Mouse (Mus musculus): ENCODE data around the gene Kat5. TPM values are rescaled to one million over a fixed set of nuclear protein-coding genes. Genes with fewer than 3 reads are reported as not detected.

Gene Kat5
- 82.0 and 83.1 TPM in 2 replicates for polyA plus RNA-seq (2015; fragmentation: Nextera tagmentation; extraction: Ambion mirVana)

DNA sequence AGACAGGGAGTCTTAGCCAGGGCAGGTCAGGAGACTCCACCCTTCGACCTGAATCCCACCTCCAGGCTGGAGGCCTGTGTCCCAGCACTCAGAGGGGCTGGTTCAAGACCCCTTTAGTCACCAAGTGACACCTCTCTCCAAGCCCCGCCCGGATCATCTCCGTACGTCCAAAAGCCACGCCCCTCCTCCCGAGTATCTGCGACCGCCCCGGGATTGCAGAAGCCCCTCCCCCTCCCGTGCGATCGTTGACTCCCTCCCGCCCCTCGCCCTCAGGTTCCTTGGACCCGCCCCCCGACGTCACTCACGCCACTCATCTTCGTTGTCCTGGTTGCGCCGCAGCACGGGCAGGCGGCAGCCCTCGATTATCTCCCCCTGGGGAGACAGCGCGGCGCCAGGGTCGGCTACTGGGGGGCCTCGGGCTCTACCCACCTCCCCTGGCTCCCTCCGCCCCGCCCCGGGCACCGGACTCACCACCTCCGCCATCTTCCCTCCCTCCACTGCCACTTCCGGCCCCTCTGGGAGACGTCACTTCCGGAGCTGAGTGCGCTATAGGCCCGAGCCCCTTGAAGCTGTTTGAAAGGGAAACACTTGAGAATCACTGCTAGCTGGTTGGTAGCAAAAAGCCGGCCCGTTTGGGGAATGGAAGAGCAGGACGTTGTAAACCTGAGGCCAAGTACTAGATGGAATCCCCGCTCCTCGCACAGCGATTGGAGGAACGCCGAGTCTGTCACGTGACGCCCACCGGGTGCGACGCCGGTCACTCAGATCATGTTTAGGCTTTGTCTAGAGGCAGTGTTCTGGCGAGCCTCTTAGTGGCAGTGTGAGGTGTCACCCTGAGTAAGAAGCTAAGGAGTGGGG lies at the start of gene Kat5:
Gene Kat5 (minus strand): TSS at position 691 of the 858 bp plus-strand sequence.
- Histone ChIP-seq H3K4me1 (ENCODE audit: control insufficient read depth, insufficient read depth, low read length) (peaks cover 22% of the 10 kb centered on the region), H3K36me3 (ENCODE audit: control insufficient read depth, insufficient read depth, low read length) (peaks cover 27% of the 10 kb centered on the region), H3K9ac (ENCODE audit: low read depth, low read length) (peak within 1 kb of the TSS; percentile 87), H3K27ac (ENCODE audit: low read length) (peak within 1 kb of the TSS; percentile 99), H3K27me3 (ENCODE audit: control insufficient read depth, insufficient read depth, low read depth, low read length) (no peaks in the 10 kb centered on the region), H3K9me3 (replicated peaks; ENCODE audit: control insufficient read depth, low read length, poor library complexity, severe bottlenecking) (no peaks in the 10 kb centered on the region), H3K4me3 (ENCODE audit: low read depth, low read length) (peak within 1 kb of the TSS; percentile 69), H3K4me2 (ENCODE audit: low read length) (peak within 1 kb of the TSS; percentile 61)
- WGBS, result under 1% methylated on average over 54 of the region's 55 CpGs
- peak; percentile 94 for ATAC-seq

DNA sequence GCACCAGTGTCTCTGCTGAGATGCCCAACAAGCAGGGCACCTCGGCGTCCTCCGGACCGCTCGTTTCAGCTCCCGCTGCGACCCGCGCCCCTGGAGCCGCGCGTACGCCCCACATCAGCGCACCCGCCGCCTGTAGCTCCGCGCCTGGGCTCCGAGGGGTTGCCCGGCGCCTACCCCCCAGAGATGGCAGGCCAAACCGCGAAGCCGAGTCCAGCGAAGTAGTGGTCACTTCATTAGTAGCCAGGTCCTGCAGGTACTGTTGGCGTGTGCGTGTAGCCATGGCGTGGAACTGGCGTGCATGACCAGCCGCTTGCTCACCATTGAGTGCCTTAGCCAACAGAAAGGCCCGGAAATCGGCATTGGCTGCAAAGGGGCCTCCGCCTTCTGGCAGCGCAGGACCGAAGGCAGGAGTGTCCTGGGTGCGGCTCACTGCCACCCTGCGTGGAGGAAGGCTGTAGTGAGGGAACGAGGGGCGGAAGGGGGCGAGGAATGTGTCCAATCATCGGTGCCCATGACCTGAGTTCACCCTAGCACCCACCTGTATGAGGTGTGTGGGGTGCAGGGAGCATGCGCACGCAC lies 44.8 kb upstream of the Kat5 start:
- peak; percentile 46 for ATAC-seq
- no peak overlapping the region for H3K27ac ChIP-seq (ENCODE audit: low read length)
- peak overlapping the region; percentile 83 for H3K4me2 ChIP-seq (ENCODE audit: low read length)
- H3K4me1 ChIP-seq (ENCODE audit: control insufficient read depth, insufficient read depth, low read length), result peaks cover 10% of the 10 kb centered on the region
- 13% methylated on average over 43 of the region's 43 CpGs for WGBS
- H3K9me3 ChIP-seq (replicated peaks; ENCODE audit: control insufficient read depth, low read length, poor library complexity, severe bottlenecking), result no peaks in the 10 kb centered on the region
- H3K4me3 ChIP-seq (ENCODE audit: low read depth, low read length), result peak overlapping the region; percentile 45
- H3K27me3 ChIP-seq (ENCODE audit: control insufficient read depth, insufficient read depth, low read depth, low read length), result peaks cover 28% of the 10 kb centered on the region
- H3K36me3 ChIP-seq (ENCODE audit: control insufficient read depth, insufficient read depth, low read length), result no peaks in the 10 kb centered on the region; the same call in 1 of the 2 replicates
- peak overlapping the region; percentile 59 for H3K9ac ChIP-seq (ENCODE audit: low read depth, low read length)

DNA sequence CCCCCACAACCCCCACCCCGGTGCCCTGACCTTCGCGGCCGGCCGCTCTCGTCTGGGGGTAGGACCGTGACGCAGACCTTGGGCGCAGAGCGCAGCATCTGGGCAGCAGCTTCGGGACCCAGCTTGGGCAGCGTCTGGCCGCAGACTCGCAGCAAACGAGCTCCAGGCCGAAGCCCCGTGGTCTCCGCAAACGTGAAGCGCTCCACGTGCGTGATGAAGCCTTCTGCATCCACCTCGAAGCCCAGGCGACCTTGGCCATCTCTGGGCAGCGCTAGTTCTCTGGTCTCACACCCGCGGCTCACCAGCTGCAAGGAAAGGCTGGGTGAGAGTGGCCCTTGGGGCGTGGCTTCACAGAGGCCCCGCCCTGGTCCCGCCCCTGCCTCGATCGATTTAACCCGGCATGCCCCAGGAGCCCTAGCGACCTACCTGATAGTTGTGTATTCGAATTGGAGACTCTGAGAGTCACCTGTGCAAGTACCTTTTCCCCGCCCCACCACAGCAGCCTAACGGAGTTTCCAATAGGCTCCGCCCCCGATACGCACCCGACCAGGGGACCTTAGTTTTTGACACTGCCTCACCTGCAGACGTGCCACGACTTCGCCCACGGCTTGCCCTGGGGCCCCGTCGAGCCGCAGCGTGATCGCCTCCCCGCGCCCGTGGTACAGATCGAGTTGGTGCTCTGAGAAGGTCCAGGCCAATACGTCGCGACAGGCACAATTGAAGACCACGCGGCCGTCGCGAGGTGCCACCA lies 44.1 kb upstream of the Kat5 start:
- Histone ChIP-seq H3K9me3 (replicated peaks; ENCODE audit: control insufficient read depth, low read length, poor library complexity, severe bottlenecking) (no peaks in the 10 kb centered on the region), H3K27ac (ENCODE audit: low read length) (no peak overlapping the region), H3K27me3 (ENCODE audit: control insufficient read depth, insufficient read depth, low read depth, low read length) (peaks cover 28% of the 10 kb centered on the region), H3K4me1 (ENCODE audit: control insufficient read depth, insufficient read depth, low read length) (peaks cover 12% of the 10 kb centered on the region), H3K4me3 (ENCODE audit: low read depth, low read length) (peak overlapping the region; percentile 45), H3K36me3 (ENCODE audit: control insufficient read depth, insufficient read depth, low read length) (no peaks in the 10 kb centered on the region; the same call in 1 of the 2 replicates), H3K4me2 (ENCODE audit: low read length) (peak overlapping the region; percentile 83), H3K9ac (ENCODE audit: low read depth, low read length) (peak overlapping the region; percentile 59)
- peak; percentile 59 for ATAC-seq
- 7% methylated on average over 62 of the region's 62 CpGs for WGBS

DNA sequence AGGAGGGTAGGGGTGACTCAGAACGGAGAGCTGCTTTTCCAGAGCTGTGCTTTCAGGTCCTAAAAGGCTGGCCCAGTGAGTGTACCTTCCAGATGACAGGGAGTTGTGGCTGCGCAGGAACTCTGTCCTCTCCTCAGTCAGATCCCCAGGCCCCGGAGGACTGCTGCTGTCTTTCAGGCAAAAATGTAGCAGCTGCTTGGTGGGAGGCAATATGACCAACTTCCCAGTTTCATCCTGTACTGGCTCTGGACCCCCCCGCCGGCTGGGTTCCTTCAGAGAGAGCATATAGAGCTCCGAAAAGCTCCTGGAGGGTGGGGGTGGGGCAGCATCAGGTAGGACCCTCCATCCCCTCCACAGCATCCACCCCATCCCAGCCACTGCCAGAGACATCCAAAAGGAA lies 42.5 kb upstream of the Kat5 start:
- peaks cover 21% of the 10 kb centered on the region for H3K4me1 ChIP-seq (ENCODE audit: control insufficient read depth, insufficient read depth, low read length)
- H3K9me3 ChIP-seq (replicated peaks; ENCODE audit: control insufficient read depth, low read length, poor library complexity, severe bottlenecking), result no peaks in the 10 kb centered on the region
- H3K36me3 ChIP-seq (ENCODE audit: control insufficient read depth, insufficient read depth, low read length), result peaks cover 2% of the 10 kb centered on the region; the same call in 1 of the 2 replicates
- no peak for ATAC-seq
- H3K4me3 ChIP-seq (ENCODE audit: low read depth, low read length), result no peak overlapping the region
- H3K4me2 ChIP-seq (ENCODE audit: low read length), result no peak overlapping the region
- no peak overlapping the region for H3K27ac ChIP-seq (ENCODE audit: low read length)
- peaks cover 28% of the 10 kb centered on the region for H3K27me3 ChIP-seq (ENCODE audit: control insufficient read depth, insufficient read depth, low read depth, low read length)
- 80% methylated on average over 6 of the region's 6 CpGs for WGBS
- H3K9ac ChIP-seq (ENCODE audit: low read depth, low read length), result no peak overlapping the region

DNA sequence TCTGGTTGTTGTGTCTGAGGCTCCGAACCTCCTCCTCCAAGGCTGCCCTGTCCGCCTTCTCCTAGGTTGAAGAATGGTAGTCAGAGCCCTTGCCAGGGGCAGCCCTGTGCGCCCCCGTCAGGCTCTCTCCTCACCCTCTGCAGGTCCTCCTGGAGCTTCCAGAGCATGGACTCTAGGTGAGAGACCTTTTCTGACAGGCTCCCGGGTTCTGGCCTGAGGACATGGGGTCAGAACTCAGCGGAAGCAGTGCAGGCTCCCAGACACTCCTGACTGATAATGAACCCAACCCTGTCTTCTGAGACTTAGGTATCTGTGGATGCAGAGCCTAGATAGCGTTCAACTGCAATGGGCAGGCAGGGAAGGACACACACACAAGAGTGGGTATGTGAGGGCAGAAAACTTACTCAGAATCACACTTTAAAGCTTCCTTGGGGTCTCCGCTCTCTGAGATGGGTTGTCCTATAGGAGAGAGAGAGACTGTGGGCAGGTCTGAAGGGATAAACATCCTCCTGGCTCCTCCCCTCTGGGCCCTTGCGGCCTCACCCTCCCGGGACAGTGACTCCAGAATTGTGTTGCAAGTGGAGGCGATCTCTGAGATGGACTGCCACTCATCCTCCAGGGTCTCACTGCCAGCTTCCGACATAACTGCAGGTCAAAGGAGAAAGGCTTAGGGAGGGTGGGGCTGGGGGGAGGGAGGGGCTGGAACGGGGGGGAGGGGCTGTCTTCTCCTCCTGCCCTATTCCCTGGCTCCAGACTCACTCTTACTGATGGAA lies 41.7 kb upstream of the Kat5 start:
- Histone ChIP-seq H3K4me2 (ENCODE audit: low read length) (no peak overlapping the region), H3K4me3 (ENCODE audit: low read depth, low read length) (no peak overlapping the region), H3K4me1 (ENCODE audit: control insufficient read depth, insufficient read depth, low read length) (peaks cover 21% of the 10 kb centered on the region), H3K9ac (ENCODE audit: low read depth, low read length) (no peak overlapping the region), H3K27ac (ENCODE audit: low read length) (no peak overlapping the region), H3K36me3 (ENCODE audit: control insufficient read depth, insufficient read depth, low read length) (peaks cover 11% of the 10 kb centered on the region; the same call in 1 of the 2 replicates), H3K9me3 (replicated peaks; ENCODE audit: control insufficient read depth, low read length, poor library complexity, severe bottlenecking) (no peaks in the 10 kb centered on the region), H3K27me3 (ENCODE audit: control insufficient read depth, insufficient read depth, low read depth, low read length) (peaks cover 28% of the 10 kb centered on the region)
- 50% methylated on average over 13 of the region's 13 CpGs for WGBS
- ATAC-seq, result no peak

DNA sequence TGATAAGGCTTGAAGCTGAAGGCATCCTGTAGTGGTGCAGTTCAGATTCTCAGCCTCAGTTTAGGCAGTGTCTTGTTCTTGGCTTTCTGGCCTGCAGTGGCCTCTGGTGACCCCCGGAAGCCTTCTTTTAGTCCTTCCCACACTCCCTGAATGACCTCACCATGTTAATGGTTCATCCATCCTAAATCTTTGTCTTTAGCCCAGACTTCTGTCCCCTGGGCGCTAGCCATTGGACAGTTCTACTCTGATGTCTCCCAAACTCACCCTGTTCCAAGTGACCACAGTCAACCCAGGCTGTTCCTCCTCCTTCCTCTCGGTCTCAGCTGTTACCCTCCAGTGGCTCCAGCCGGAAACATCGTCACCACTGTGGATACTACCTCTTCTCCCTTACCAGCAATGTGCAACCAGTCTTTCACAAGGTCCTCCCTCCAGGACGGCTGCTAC lies 39.3 kb upstream of the Kat5 start:
- Histone ChIP-seq H3K4me3 (ENCODE audit: low read depth, low read length) (peak overlapping the region; percentile 31), H3K4me2 (ENCODE audit: low read length) (peak overlapping the region; percentile 66), H3K36me3 (ENCODE audit: control insufficient read depth, insufficient read depth, low read length) (peaks cover 27% of the 10 kb centered on the region), H3K9me3 (replicated peaks; ENCODE audit: control insufficient read depth, low read length, poor library complexity, severe bottlenecking) (no peaks in the 10 kb centered on the region), H3K4me1 (ENCODE audit: control insufficient read depth, insufficient read depth, low read length) (peaks cover 20% of the 10 kb centered on the region), H3K27me3 (ENCODE audit: control insufficient read depth, insufficient read depth, low read depth, low read length) (peaks cover 10% of the 10 kb centered on the region), H3K9ac (ENCODE audit: low read depth, low read length) (peak overlapping the region; percentile 68), H3K27ac (ENCODE audit: low read length) (peak overlapping the region; percentile 79)
- ATAC-seq, result peak; percentile 6; the same call in 1 of the 2 replicates
- WGBS, result 71% methylated on average over 6 of the region's 6 CpGs

DNA sequence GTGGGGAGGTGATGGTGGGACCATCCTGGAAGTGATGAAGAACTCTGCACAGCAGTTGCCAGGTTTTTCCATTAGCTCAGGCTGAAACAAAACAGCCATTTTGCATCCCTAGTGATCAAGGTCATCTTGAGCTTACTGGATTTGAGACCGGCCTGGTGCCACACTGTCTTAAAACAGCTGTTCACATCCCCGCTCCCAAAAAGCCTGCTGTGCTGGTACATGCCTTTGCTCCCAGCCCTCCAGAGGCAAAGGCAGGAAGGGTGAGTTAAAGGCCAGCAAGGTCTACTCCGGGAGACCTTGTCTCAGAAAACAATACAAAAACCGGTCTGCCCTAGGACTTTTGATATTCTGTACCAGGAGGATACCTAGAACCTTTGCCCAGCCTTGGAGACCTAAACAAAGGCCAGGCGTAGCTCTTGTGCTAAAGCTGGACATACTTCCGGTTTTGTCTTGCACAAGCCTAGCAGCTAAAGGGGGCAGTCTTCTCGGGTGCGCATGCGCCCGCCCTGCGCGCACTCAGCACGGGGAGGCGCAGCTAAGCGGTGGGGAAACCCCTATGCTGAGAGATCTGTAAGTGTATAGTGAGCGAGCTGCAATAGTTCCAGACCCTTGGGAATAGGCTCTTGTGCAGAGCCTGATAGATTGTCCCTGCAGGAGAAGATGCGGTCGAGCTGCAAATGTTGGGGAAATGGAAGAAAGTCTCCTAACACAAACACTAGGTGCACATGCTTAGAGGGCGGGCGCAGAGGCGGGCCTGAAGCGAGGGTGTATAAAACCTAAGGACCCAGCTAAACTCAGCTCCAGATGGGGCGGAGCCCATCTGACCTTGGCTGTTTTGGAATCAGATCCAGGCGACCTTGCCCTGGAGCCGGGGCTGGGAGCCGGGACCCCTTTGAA lies 38.6 kb upstream of the Kat5 start:
- peaks cover 14% of the 10 kb centered on the region for H3K4me1 ChIP-seq (ENCODE audit: control insufficient read depth, insufficient read depth, low read length)
- ATAC-seq, result peak; percentile 86
- H3K36me3 ChIP-seq (ENCODE audit: control insufficient read depth, insufficient read depth, low read length), result peaks cover 30% of the 10 kb centered on the region
- 14% methylated on average over 26 of the region's 26 CpGs for WGBS
- peak overlapping the region; percentile 79 for H3K27ac ChIP-seq (ENCODE audit: low read length)
- H3K27me3 ChIP-seq (ENCODE audit: control insufficient read depth, insufficient read depth, low read depth, low read length), result peaks cover 4% of the 10 kb centered on the region
- H3K4me2 ChIP-seq (ENCODE audit: low read length), result peak overlapping the region; percentile 66
- H3K4me3 ChIP-seq (ENCODE audit: low read depth, low read length), result peak overlapping the region; percentile 31
- no peaks in the 10 kb centered on the region for H3K9me3 ChIP-seq (replicated peaks; ENCODE audit: control insufficient read depth, low read length, poor library complexity, severe bottlenecking)
- peak overlapping the region; percentile 68 for H3K9ac ChIP-seq (ENCODE audit: low read depth, low read length)

Data from midbrain, embryonic 16.5 days (tissue).